Mouse (Mus musculus) brain, embryonic 14.5 days (tissue): ENCODE results near the gene Tdp2.

Experiments used
- CTCF ChIP-seq: fragments of 200-500 bp; IDR thresholded peaks from 2 replicates; pipeline ENCODE4 v1.5.1; 2012; ENCODE audit warnings: inconsistent platforms, mild to moderate bottlenecking, moderate library complexity, borderline replicate concordance; ENCODE audit not compliant: insufficient read depth, insufficient read length; ENCODE audit errors: extremely low read depth
- POLR2A ChIP-seq: fragments of 200-500 bp; IDR thresholded peaks from 2 replicates; pipeline ENCODE4 v1.6.1; 2012; ENCODE audit warnings: mild to moderate bottlenecking, inconsistent platforms, borderline replicate concordance; ENCODE audit not compliant: poor library complexity, insufficient read depth, insufficient read length, severe bottlenecking; ENCODE audit errors: extremely low read depth

GRCm38 (mm10) chr13:24792411-24793045, 39.0 kb upstream of the Tdp2 start:
- TF ChIP-seq CTCF (no peak), POLR2A (no peak)
